Mouse (Mus musculus): ENCODE data around the gene Morc2a. TPM values are rescaled to one million over a fixed set of nuclear protein-coding genes. Genes with fewer than 3 reads are reported as not detected.
A peak's percentile ranks its signal among the peaks of the same experiment; 100 is the strongest.
"Not testable (repeated sequence)": the region's sequence is repeated elsewhere in the genome, so short reads cannot be mapped to it uniquely, and the experiment has no call there.

Gene Morc2a
- total RNA-seq (2014; rRNA removed) (39.1 and 44.2 TPM in 2 replicates), polyA plus RNA-seq (2015; fragmentation: Nextera tagmentation; extraction: Ambion mirVana) (19.8 and 21.9 TPM in 2 replicates)

GRCm38 (mm10) chr11:3648964-3649841 lies at the start of gene Morc2a:
TSS of gene Morc2a (plus strand) at chr11:3649191.
- H3K4me1 ChIP-seq (ENCODE audit: insufficient read depth, low read length) = peaks cover 11% of the 10 kb centered on the region
- peaks cover 14% of the 10 kb centered on the region for H3K36me3 ChIP-seq (ENCODE audit: insufficient read depth, low read length)
- H3K4me2 ChIP-seq (ENCODE audit: low read depth, low read length, poor library complexity, severe bottlenecking) = peak within 1 kb of the TSS; percentile 83
- 0 out of 2 replicates have a peak, but pooled peaks cover 4% of the 10 kb centered on the region for H3K9me3 ChIP-seq (ENCODE audit: low read length)
- H3K27ac ChIP-seq (ENCODE audit: low read depth, low read length) = peak within 1 kb of the TSS; percentile 86
- 1% methylated on average over 63 of the region's 81 CpGs for WGBS
- peak; percentile 98 for DNase-seq (ENCODE audit: low spot score)
- peak within 1 kb of the TSS; percentile 80 for H3K4me3 ChIP-seq (ENCODE audit: low read depth, low read length)
- no peaks in the 10 kb centered on the region for H3K27me3 ChIP-seq (ENCODE audit: insufficient read depth, low read length)
- peak; percentile 98 for ATAC-seq (ENCODE audit: low FRiP score)
- peak; percentile 65 for TF ChIP-seq CTCF (IDR thresholded peaks at IDR 0.05)
- peak within 1 kb of the TSS; percentile 81 for H3K9ac ChIP-seq (replicated peaks; ENCODE audit: low read length, poor library complexity, severe bottlenecking)

- H3K4me3 ChIP-seq (ENCODE audit: low read depth, low read length); H3K9ac ChIP-seq (replicated peaks; ENCODE audit: low read length, poor library complexity, severe bottlenecking); H3K4me2 ChIP-seq (ENCODE audit: low read depth, low read length, poor library complexity, severe bottlenecking); H3K9me3 ChIP-seq (ENCODE audit: low read length); DNase-seq (ENCODE audit: low spot score); ATAC-seq (ENCODE audit: low FRiP score); H3K27ac ChIP-seq (ENCODE audit: low read depth, low read length); H3K27me3 ChIP-seq (ENCODE audit: insufficient read depth, low read length); H3K36me3 ChIP-seq (ENCODE audit: insufficient read depth, low read length); H3K4me1 ChIP-seq (ENCODE audit: insufficient read depth, low read length): not testable (repeated sequence)
- 69% methylated on average over 1 of the region's 1 CpGs for WGBS
Measured at GRCm38 (mm10) chr11:3601966-3602365, 47.0 kb upstream of the Morc2a start.

GRCm38 (mm10) chr11:3602687-3603086 lies 46.3 kb upstream of the Morc2a start:
- H3K4me2 ChIP-seq (ENCODE audit: low read depth, low read length, poor library complexity, severe bottlenecking); ATAC-seq (ENCODE audit: low FRiP score); H3K27me3 ChIP-seq (ENCODE audit: insufficient read depth, low read length); DNase-seq (ENCODE audit: low spot score); H3K4me3 ChIP-seq (ENCODE audit: low read depth, low read length); H3K36me3 ChIP-seq (ENCODE audit: insufficient read depth, low read length); H3K9me3 ChIP-seq (ENCODE audit: low read length); H3K27ac ChIP-seq (ENCODE audit: low read depth, low read length); H3K4me1 ChIP-seq (ENCODE audit: insufficient read depth, low read length); H3K9ac ChIP-seq (replicated peaks; ENCODE audit: low read length, poor library complexity, severe bottlenecking): not testable (repeated sequence)
- WGBS = 52% methylated on average over 2 of the region's 2 CpGs
- TF ChIP-seq CTCF (IDR thresholded peaks at IDR 0.05) = peak; percentile 59

GRCm38 (mm10) chr11:3606456-3606855 lies 42.5 kb upstream of the Morc2a start:
- H3K4me2 ChIP-seq (ENCODE audit: low read depth, low read length, poor library complexity, severe bottlenecking) = no peak overlapping the region
- no peaks in the 10 kb centered on the region for H3K4me1 ChIP-seq (ENCODE audit: insufficient read depth, low read length)
- no peak overlapping the region for H3K4me3 ChIP-seq (ENCODE audit: low read depth, low read length)
- ATAC-seq (ENCODE audit: low FRiP score) (no peak), DNase-seq (ENCODE audit: low spot score) (no peak)
- no peaks in the 10 kb centered on the region for H3K9me3 ChIP-seq (ENCODE audit: low read length)
- WGBS = 92% methylated on average over 5 of the region's 5 CpGs
- H3K36me3 ChIP-seq (ENCODE audit: insufficient read depth, low read length) = no peaks in the 10 kb centered on the region
- no peak overlapping the region for H3K27ac ChIP-seq (ENCODE audit: low read depth, low read length)
- no peaks in the 10 kb centered on the region for H3K27me3 ChIP-seq (ENCODE audit: insufficient read depth, low read length)
- H3K9ac ChIP-seq (replicated peaks; ENCODE audit: low read length, poor library complexity, severe bottlenecking) = no peak overlapping the region
- TF ChIP-seq CTCF (IDR thresholded peaks at IDR 0.05) = no peak

- ATAC-seq (ENCODE audit: low FRiP score) = no peak
- Histone ChIP-seq H3K27me3 (ENCODE audit: insufficient read depth, low read length) (no peaks in the 10 kb centered on the region), H3K9ac (replicated peaks; ENCODE audit: low read length, poor library complexity, severe bottlenecking) (no peak overlapping the region), H3K4me1 (ENCODE audit: insufficient read depth, low read length) (no peaks in the 10 kb centered on the region), H3K4me3 (ENCODE audit: low read depth, low read length) (no peak overlapping the region), H3K27ac (ENCODE audit: low read depth, low read length) (no peak overlapping the region), H3K36me3 (ENCODE audit: insufficient read depth, low read length) (no peaks in the 10 kb centered on the region), H3K9me3 (ENCODE audit: low read length) (no peaks in the 10 kb centered on the region), H3K4me2 (ENCODE audit: low read depth, low read length, poor library complexity, severe bottlenecking) (no peak overlapping the region)
- TF ChIP-seq CTCF (IDR thresholded peaks at IDR 0.05) = no peak
- DNase-seq (ENCODE audit: low spot score) = no peak
- 87% methylated on average over 4 of the region's 4 CpGs for WGBS
Measured at GRCm38 (mm10) chr11:3615576-3615975, 33.4 kb upstream of the Morc2a start.

GRCm38 (mm10) chr11:3622826-3623225 lies 26.2 kb upstream of the Morc2a start:
- Histone ChIP-seq H3K4me3 (ENCODE audit: low read depth, low read length) (no peak overlapping the region), H3K9me3 (ENCODE audit: low read length) (no peaks in the 10 kb centered on the region), H3K4me2 (ENCODE audit: low read depth, low read length, poor library complexity, severe bottlenecking) (no peak overlapping the region), H3K4me1 (ENCODE audit: insufficient read depth, low read length) (no peaks in the 10 kb centered on the region), H3K27ac (ENCODE audit: low read depth, low read length) (no peak overlapping the region), H3K27me3 (ENCODE audit: insufficient read depth, low read length) (no peaks in the 10 kb centered on the region), H3K36me3 (ENCODE audit: insufficient read depth, low read length) (no peaks in the 10 kb centered on the region), H3K9ac (replicated peaks; ENCODE audit: low read length, poor library complexity, severe bottlenecking) (no peak overlapping the region)
- ATAC-seq (ENCODE audit: low FRiP score) (no peak), DNase-seq (ENCODE audit: low spot score) (no peak)
- no peak for TF ChIP-seq CTCF (IDR thresholded peaks at IDR 0.05)
- WGBS = 77% methylated on average over 5 of the region's 5 CpGs

Data from midbrain, postnatal 0 days (tissue).